Mouse (Mus musculus) megakaryocyte, embryonic 14.5 days (primary cell): ENCODE measurements around the gene Hdgfl3.

Experiments
- FLI1 ChIP-seq: IDR thresholded peaks from 2 replicates; pipeline ENCODE4 v1.6.1; 2012; ENCODE audit warnings: low read length, inconsistent platforms, mixed read lengths
- GATA1 ChIP-seq: IDR thresholded peaks from 3 replicates; pipeline ENCODE4 v1.6.1; 2012; ENCODE audit warnings: mixed read lengths, low read length, inconsistent platforms, borderline replicate concordance

GRCm38 (mm10) chr7:81861461-81861860, 72.8 kb downstream of the Hdgfl3 start:
- TF ChIP-seq GATA1: no peak
- no peak for TF ChIP-seq FLI1
